8 mouse cellular contexts compared by ENCODE assay signal in the genomic region with DNA sequence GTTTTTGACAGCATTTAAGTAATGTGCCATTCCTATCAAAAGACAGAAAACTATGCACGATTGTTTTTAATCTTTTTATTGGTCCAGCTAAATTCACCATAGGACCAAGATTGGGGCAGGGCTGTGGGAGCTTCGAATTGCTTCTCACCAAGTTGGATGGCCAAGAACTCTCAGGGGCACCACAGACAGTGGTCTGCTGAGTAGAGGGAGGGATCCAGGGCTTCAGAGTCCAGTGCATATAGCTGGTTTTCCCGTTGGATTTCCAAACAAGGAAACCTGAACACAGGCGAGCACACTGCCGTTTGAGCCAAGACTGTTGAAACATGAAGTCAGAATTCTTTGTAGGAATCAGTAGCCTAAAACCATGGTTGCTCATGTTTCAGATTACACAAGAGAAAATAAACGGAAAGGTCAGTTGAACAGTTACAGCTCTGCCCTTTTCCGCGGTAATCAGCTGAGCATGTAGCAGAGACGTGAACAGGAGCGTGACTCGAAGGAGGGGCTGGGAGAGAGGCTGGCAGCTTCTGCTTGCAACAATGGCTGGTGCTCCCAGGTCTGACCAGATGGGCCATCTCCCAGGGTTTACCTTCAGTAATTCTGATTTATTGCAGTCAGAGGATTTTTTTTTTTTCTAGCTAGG. TPM values are rescaled to one million over a fixed set of nuclear protein-coding genes. Genes with fewer than 3 reads are reported as not detected.
DNase-seq lines count a peak whose midpoint lies in the region; ATAC-seq and TF ChIP-seq lines count a peak whose summit lies in the region.

No protein-coding gene starts in this region.

- no peaks in the 10 kb centered on the region for H3K4me1 ChIP-seq in hindbrain, embryonic 10.5 days (replicated peaks)
- 0 out of 2 replicates have a peak, but pooled peaks cover 6% of the 10 kb centered on the region for H3K4me1 ChIP-seq in limb, embryonic 13.5 days

- H3K4me2 ChIP-seq in limb, embryonic 13.5 days (replicated peaks): peak overlapping the region; percentile 1; the same call in 1 of the 2 replicates
- peak overlapping the region; percentile 55 for H3K4me2 ChIP-seq in myocyte (ENCODE audit: low read depth)

- peak overlapping the region; percentile 56; the same call in 1 of the 2 replicates for H3K27ac ChIP-seq in hindbrain, embryonic 10.5 days
- no peak overlapping the region for H3K27ac ChIP-seq in limb, embryonic 13.5 days

- H3K79me2 ChIP-seq in myocyte (ENCODE audit: control insufficient read depth, insufficient read depth): no peaks in the 10 kb centered on the region

- peak; percentile 64; the same call in 1 of the 2 replicates for ATAC-seq in limb, embryonic 13.5 days (ENCODE audit: low FRiP score, low read depth)

- no peak overlapping the region for H3ac ChIP-seq in myocyte (ENCODE audit: control insufficient read depth, insufficient read length)

- 52% methylated on average over 11 of the region's 11 CpGs for WGBS in hindbrain, embryonic 10.5 days
- WGBS in limb, embryonic 13.5 days: 48% methylated on average over 11 of the region's 11 CpGs

- no peaks in the 10 kb centered on the region for H3K27me3 ChIP-seq in hindbrain, embryonic 10.5 days (ENCODE audit: insufficient read depth, poor library complexity, severe bottlenecking)
- H3K27me3 ChIP-seq in limb, embryonic 13.5 days: no peaks in the 10 kb centered on the region
- H3K27me3 ChIP-seq in myocyte (ENCODE audit: control insufficient read depth, insufficient read depth, insufficient read length): no peaks in the 10 kb centered on the region

- no peak overlapping the region for H3K4me3 ChIP-seq in hindbrain, embryonic 10.5 days
- no peak overlapping the region for H3K4me3 ChIP-seq in limb, embryonic 13.5 days
- no peak overlapping the region for H3K4me3 ChIP-seq in myocyte

- no peaks in the 10 kb centered on the region for H3K9me3 ChIP-seq in hindbrain, embryonic 10.5 days
- no peaks in the 10 kb centered on the region for H3K9me3 ChIP-seq in limb, embryonic 13.5 days

- no peak for TF ChIP-seq POLR2A in myocyte (IDR thresholded peaks at IDR 0.05; ENCODE audit: insufficient read length, low read depth)

- no peak overlapping the region for H3K9ac ChIP-seq in limb, embryonic 13.5 days

- peak; percentile 31 for DNase-seq in adrenal gland, adult 8-10 months
- DNase-seq in embryo, embryonic 10.5 days (ENCODE audit: low spot score): peak; percentile 65
- peak; percentile 29 for DNase-seq in hindbrain, embryonic 10.5 days (ENCODE audit: low spot score)
- no peak for DNase-seq in frontal cortex, postnatal 14 days (ENCODE audit: low spot score in 2 of 2)
- DNase-seq in layer of hippocampus, adult 9-11 months: no peak
- no peak for DNase-seq in layer of hippocampus, postnatal 10 days (ENCODE audit: low spot score in 2 of 2)

- H3K36me3 ChIP-seq in hindbrain, embryonic 10.5 days: no peaks in the 10 kb centered on the region
- no peaks in the 10 kb centered on the region for H3K36me3 ChIP-seq in limb, embryonic 13.5 days
- no peaks in the 10 kb centered on the region for H3K36me3 ChIP-seq in myocyte (ENCODE audit: control insufficient read depth, insufficient read depth)

TF ChIP-seq in myocyte, 11 proteins besides CTCF, POLR2A, EP300 and RAD21:
- no peak for TF ChIP-seq TCF12 (IDR thresholded peaks at IDR 0.05; ENCODE audit: insufficient read depth, poor library complexity, severe bottlenecking)
- no peak for TF ChIP-seq CEBPB (IDR thresholded peaks at IDR 0.05; ENCODE audit: insufficient read depth, poor library complexity, severe bottlenecking)

RNA-seq across cellular contexts. Expression of a gene that starts 38.0 kb away (rescaled TPM):
- total RNA-seq in adrenal gland, adult 8-10 months (2022): 10 to 100 TPM; 22.0 to 54.2 (median 37.2) TPM
- 14.2 and 15.0 TPM in 2 replicates for polyA plus RNA-seq in hindbrain, embryonic 10.5 days (2016; fragmentation: Nextera tagmentation; extraction: Ambion mirVana)
- 17.8 and 19.4 TPM in 2 replicates for polyA plus RNA-seq in limb, embryonic 13.5 days (2015; fragmentation: Nextera tagmentation; extraction: Ambion mirVana)
- polyA plus RNA-seq in myocyte (2012; fragmentation: generic; extraction: Trizol): 5.9 TPM
- total RNA-seq in layer of hippocampus, postnatal 10 days (2021): 1 to 10 TPM; 8.5 to 8.8 TPM

Comparison
In these comparisons a context has a peak if more than half of its experiments do, and no peak if none do; other contexts are left out.
1. DNase-seq: peak in adrenal gland, adult 8-10 months (single experiment), embryo, embryonic 10.5 days (single experiment) and hindbrain, embryonic 10.5 days (single experiment); none in frontal cortex, postnatal 14 days (0 of 2), layer of hippocampus, adult 9-11 months (single experiment) and layer of hippocampus, postnatal 10 days (0 of 2).